Mouse (Mus musculus) brown adipose tissue, adult 24 weeks (tissue): Measurements from ENCODE around the gene Dnajc4. TPM values are rescaled to one million over a fixed set of nuclear protein-coding genes. Genes with fewer than 3 reads are reported as not detected.

ENCODE experiments used
- H3K27ac ChIP-seq: fragments of 200-500 bp; replicated peaks from 2 replicates; pipeline ENCODE4 v1.5.1; 2012; ENCODE audit warnings: low read depth, mild to moderate bottlenecking, low read length
- H3K4me1 ChIP-seq: fragments of 200-500 bp; 2 replicates; pipeline ENCODE4 v1.6.1; 2012; ENCODE audit warnings: low read length, mixed read lengths; ENCODE audit not compliant: control insufficient read depth, insufficient read depth, insufficient read length
- H3K4me3 ChIP-seq: fragments of 200-500 bp; 2 replicates; pipeline ENCODE4 v1.5.1; 2012; ENCODE audit warnings: low read depth, mild to moderate bottlenecking, low read length, moderate library complexity; ENCODE audit not compliant: insufficient read depth
- polyA plus RNA-seq: library from polyadenylated mRNA; stranded (reverse); fragments of >200 nt; gene quantifications from 2 replicates; pipeline ENCODE4 v1.2.4, GENCODE M21; 2012; ENCODE audit not compliant: missing spikeins, insufficient read depth, insufficient read length

Dnajc4 gene
- polyA plus RNA-seq = 70.0 and 78.9 TPM in 2 replicates

- peak within 1 kb of the TSS; percentile 65 for H3K4me3 ChIP-seq
- peaks cover 18% of the 10 kb centered on the region for H3K4me1 ChIP-seq
- peak within 1 kb of the TSS; percentile 26 for H3K27ac ChIP-seq
Measured at GRCm38 (mm10) chr19:6992011-6992858, at the start of gene Dnajc4. Gene Dnajc4, minus strand, starts transcription at chr19:6992572.

- Histone ChIP-seq H3K27ac (no peak overlapping the region; the same call in 1 of the 2 replicates), H3K4me1 (peaks cover 6% of the 10 kb centered on the region; the same call in 1 of the 2 replicates), H3K4me3 (no peak overlapping the region)
Measured at GRCm38 (mm10) chr19:7041171-7041570, 48.8 kb upstream of the Dnajc4 start.

GRCm38 (mm10) chr19:7040637-7041130 is 48.3 kb upstream of the Dnajc4 start:
- peak overlapping the region; percentile 74 for H3K4me3 ChIP-seq
- H3K4me1 ChIP-seq = peaks cover 6% of the 10 kb centered on the region; the same call in 1 of the 2 replicates
- H3K27ac ChIP-seq = peak overlapping the region; percentile 90

- H3K4me1 ChIP-seq = peaks cover 6% of the 10 kb centered on the region; the same call in 1 of the 2 replicates
Measured at GRCm38 (mm10) chr19:7039841-7040636, 47.7 kb upstream of the Dnajc4 start, which contains the start of gene Stip1. Gene Stip1, minus strand, starts transcription at chr19:7039967.

DNA sequence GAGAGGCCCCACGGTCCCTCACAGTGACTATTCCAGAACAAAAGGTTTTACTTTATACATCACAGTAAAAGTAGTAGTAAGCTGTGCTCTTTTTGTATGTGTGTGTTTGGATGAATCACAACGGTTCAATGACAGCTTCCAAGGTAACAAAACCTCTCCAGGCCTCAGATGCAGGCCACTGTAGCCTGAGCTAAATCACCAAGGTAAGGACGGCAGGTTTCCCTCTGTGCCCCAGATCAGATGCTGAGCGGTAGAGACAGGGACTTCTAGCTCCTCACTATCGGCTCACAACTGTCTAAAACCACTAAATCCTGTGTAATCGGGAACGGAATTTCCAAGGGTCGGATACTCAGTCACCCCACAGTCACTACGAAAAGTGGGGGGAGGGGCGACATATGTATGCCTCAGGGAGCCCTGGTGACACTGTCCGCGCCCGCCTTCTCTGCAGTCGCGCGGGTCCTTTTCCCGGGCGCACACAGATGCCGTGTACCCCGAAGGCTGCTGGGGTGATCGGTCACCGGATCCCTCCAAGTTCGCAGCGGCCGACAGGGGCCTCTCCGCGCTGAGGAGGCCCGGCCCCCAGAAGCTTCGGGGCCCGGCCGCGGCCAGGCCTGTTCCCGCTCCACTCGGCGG is 46.8 kb upstream of the Dnajc4 start:
- H3K4me1 ChIP-seq = peaks cover 6% of the 10 kb centered on the region; the same call in 1 of the 2 replicates
- peak overlapping the region; percentile 20; the same call in 1 of the 2 replicates for H3K27ac ChIP-seq
- H3K4me3 ChIP-seq = peak overlapping the region; percentile 86

More at GRCm38 (mm10) chr19:7039841-7040636, 47.7 kb upstream of the Dnajc4 start, which contains the start of gene Stip1:
- peak within 1 kb of the TSS; percentile 90 for H3K27ac ChIP-seq
- H3K4me3 ChIP-seq = peak within 1 kb of the TSS; percentile 86

DNA sequence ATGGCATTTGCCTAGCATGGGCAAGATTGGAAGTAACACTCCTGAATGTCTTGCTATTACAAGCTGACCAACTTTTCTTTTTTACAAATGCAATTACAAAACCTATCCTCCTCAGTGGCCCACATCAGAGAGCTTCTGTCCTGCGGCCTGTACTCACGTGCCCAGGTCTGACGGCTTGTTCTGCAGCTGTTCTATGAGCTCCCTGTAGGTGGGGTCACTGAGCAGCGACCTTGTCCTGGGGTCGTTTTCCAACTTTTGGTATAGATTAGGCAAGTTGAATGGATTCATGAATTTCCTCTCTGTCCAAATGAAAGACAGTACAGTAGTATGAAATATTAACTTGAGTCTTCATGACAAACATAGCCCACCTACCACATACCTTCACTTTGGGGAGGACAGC is 41.6 kb upstream of the Dnajc4 start:
- H3K27ac ChIP-seq = no peak overlapping the region
- H3K4me3 ChIP-seq = no peak overlapping the region
- H3K4me1 ChIP-seq = 0 out of 2 replicates have a peak, but pooled peaks cover 2% of the 10 kb centered on the region

GRCm38 (mm10) chr19:7029531-7029930 is 37.2 kb upstream of the Dnajc4 start:
- no peak overlapping the region for H3K4me3 ChIP-seq
- H3K4me1 ChIP-seq = no peaks in the 10 kb centered on the region
- H3K27ac ChIP-seq = no peak overlapping the region

DNA sequence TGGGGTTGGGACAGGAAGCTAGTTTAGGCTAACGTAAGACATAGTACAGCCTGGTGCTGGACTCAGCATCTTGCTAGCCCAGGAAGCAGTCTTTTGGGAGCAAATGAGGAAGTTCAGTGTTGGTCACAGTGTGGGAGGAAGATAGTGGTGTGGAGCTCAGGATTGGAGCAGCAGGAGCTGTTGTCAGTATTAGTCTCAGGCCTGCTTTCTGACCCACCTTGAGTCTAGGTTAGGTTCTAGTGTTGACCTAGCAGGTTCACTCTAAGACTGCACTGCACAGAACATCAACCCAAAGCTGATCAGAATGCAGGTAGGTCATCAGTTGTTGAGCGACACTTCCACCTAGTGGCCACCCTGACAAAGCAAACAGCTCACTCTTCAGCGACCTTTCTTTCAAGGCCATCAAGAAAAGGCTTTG is 27.9 kb upstream of the Dnajc4 start:
- peak overlapping the region; percentile 85 for H3K27ac ChIP-seq
- no peaks in the 10 kb centered on the region for H3K4me1 ChIP-seq
- no peak overlapping the region for H3K4me3 ChIP-seq

DNA sequence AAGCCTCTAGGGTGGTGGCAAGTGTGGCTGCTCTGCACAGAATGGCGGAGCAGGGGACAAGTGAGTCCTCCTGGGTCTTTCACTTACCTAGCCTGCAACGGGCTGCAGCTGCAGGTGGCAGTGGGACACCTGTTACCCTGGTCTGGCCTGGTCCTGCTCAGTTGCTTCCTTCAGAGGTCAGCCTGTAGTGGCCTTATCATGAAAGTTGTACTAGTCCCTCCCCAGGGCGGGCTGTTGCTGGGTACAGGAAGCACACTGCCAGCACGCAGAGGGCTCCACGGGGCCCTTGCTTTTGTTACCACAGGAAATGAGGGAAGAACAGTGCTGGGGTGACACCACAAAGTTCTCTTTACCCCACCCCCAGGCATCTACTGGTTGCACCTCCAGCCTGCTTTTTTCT is 26.8 kb upstream of the Dnajc4 start, which contains the start of gene Fermt3:
TSS of gene Fermt3 (minus strand) at position 279 of the 400 bp plus-strand sequence.
- Histone ChIP-seq H3K27ac (peak within 1 kb of the TSS; percentile 85), H3K4me3 (peak within 1 kb of the TSS; percentile 41), H3K4me1 (no peaks in the 10 kb centered on the region)

DNA sequence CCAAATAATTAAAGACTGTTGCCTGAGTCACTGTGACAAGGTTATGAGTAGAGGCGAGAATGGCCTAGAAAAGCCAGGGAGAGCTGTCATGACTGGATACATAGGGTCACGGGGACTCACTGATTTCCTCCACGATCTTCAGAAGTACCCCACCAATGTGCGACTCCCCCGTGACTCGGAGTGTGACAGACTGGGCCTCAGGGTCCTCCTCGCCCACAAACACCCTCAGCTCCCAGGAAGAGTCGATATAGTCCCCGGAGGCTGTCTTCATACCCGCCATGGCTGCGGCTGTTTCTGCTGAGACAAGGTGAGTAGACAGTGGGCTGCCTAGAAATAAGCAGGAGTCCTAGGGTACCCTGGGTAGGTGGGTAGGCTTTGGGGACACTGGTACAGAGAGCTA is 26.2 kb upstream of the Dnajc4 start:
- H3K27ac ChIP-seq = peak overlapping the region; percentile 37
- H3K4me3 ChIP-seq = peak overlapping the region; percentile 41
- no peaks in the 10 kb centered on the region for H3K4me1 ChIP-seq

- Histone ChIP-seq H3K4me3 (peak overlapping the region; percentile 19), H3K27ac (peak overlapping the region; percentile 37)
Measured at GRCm38 (mm10) chr19:7017541-7018457, 25.4 kb upstream of the Dnajc4 start.

DNA sequence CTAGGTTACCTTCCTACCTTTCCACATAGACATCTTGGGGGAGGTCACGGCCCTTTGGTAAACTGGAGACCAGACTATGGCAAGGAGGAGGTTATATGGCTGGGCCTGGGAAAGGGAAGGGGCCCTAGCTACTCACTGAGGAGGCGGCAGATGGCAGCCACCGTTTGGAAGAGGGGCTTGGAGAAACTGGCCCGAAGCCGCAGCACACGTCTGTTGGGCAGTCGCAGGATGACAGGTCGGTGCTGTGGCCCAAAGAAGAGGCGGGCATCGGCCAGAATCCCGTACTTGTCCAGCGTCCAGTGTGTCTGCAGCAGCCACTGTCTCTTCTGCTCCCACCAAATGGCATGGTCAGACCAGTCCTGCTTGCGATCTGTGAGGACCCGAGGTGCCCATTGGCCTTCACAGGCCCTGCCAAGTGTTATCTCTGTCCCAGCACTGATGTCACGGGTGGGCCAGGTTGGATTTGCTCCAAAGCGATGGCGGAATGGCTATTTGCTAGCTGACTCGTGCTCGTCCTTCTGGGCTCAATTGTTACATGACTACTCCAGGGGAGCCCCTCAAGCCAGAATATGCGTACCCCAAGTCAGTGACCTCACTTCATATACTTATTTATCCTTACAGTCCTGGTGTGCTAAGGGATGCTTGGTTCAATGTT is 22.2 kb upstream of the Dnajc4 start:
- Histone ChIP-seq H3K27ac (no peak overlapping the region), H3K4me1 (no peaks in the 10 kb centered on the region), H3K4me3 (no peak overlapping the region)

More at GRCm38 (mm10) chr19:7017541-7018457, 25.4 kb upstream of the Dnajc4 start:
- no peaks in the 10 kb centered on the region for H3K4me1 ChIP-seq

DNA sequence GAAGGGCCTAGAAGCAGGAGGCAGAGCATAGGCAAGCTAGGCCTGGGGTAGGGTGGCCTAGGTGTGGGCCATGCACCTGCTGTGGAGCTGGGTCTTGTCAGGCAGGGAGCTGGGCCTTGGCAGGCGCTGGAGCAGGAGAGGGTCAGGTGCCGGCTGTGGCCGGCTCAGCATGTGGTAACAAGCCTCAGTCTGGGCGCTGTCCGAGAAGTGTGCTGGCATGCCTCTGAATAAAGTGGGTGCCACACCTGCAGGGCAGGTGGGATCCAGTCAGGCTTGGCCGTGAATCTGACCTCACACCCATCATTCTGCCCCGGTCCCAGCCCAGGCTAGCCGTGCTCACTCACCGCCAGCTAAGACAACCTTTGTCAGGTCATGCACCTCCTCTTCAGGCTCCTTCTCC is 21.6 kb upstream of the Dnajc4 start:
- no peaks in the 10 kb centered on the region for H3K4me1 ChIP-seq

More for the DNA sequence above, 21.6 kb upstream of the Dnajc4 start:
- H3K4me3 ChIP-seq = no peak overlapping the region
- H3K27ac ChIP-seq = no peak overlapping the region
